Mouse (Mus musculus) kidney, postnatal 25 days (tissue): Measurements from ENCODE around the gene Axin1.

Experiments
- DNase-seq, 2 experiments: peaks; one replicate each; pipeline ENCODE4 v3.0.0; 2021; ENCODE audit warnings: mixed read lengths in 2 of 2

Gene Axin1

GRCm38 (mm10) chr17:26243471-26244100 lies 105.1 kb downstream of the Axin1 start:
- peak; percentile 76 to 91 for DNase-seq

- DNase-seq = peak; percentile 98 to 99
Observed at GRCm38 (mm10) chr17:26244101-26244841, 105.8 kb downstream of the Axin1 start, which contains the start of gene Fam234a. Fam234a (minus strand) TSS chr17:26244242.
